Mouse (Mus musculus) liver, embryonic 16.5 days (tissue): ENCODE results near the gene Tmem214. TPM values are rescaled to one million over a fixed set of nuclear protein-coding genes. Genes with fewer than 3 reads are reported as not detected.
A peak's percentile ranks its signal among the peaks of the same experiment; 100 is the strongest.

Experiments
- ATAC-seq: fragments of 200-750 bp; cut with Nextera tagmentation; 2 replicates; pipeline ENCODE4 v1.8.0; 2017; ENCODE audit warnings: low read depth, mild to moderate bottlenecking, moderate number of reproducible peaks, moderate library complexity
- H3K27ac ChIP-seq: fragments of 300-500 bp; sonication (generic); 2 replicates; pipeline ENCODE4 v1.5.1; 2014; ENCODE audit warnings: mild to moderate bottlenecking, low read length
- H3K27me3 ChIP-seq: fragments of 300-500 bp; sonication (generic); 2 replicates; pipeline ENCODE4 v1.6.1; 2014; ENCODE audit warnings: low read depth, low read length, mixed read lengths; ENCODE audit not compliant: control insufficient read depth, insufficient read depth
- H3K36me3 ChIP-seq: fragments of 300-500 bp; sonication (generic); 2 replicates; pipeline ENCODE4 v1.6.1; 2014; ENCODE audit warnings: mild to moderate bottlenecking; ENCODE audit not compliant: control insufficient read depth, insufficient read depth
- H3K4me1 ChIP-seq: fragments of 300-500 bp; sonication (generic); 2 replicates; pipeline ENCODE4 v1.6.1; 2014; ENCODE audit warnings: low read depth, low read length, mixed read lengths; ENCODE audit not compliant: control insufficient read depth
- H3K4me2 ChIP-seq: fragments of 300-500 bp; sonication (generic); 2 replicates; pipeline ENCODE4 v1.6.1; 2014; ENCODE audit warnings: low read depth, low read length, mixed read lengths
- H3K4me3 ChIP-seq: fragments of 300-500 bp; sonication (generic); 2 replicates; pipeline ENCODE4 v1.5.1; 2014; ENCODE audit warnings: low read depth, mild to moderate bottlenecking, low read length
- H3K9ac ChIP-seq: fragments of 300-500 bp; sonication (generic); 2 replicates; pipeline ENCODE4 v1.6.1; 2014; ENCODE audit warnings: low read depth, low read length
- H3K9me3 ChIP-seq: fragments of 300-500 bp; sonication (generic); replicated peaks from 2 replicates; pipeline ENCODE4 v1.6.1; 2016; ENCODE audit warnings: low read length; ENCODE audit not compliant: control insufficient read depth
- WGBS: fragments of 180-500 bp; shearing (Covaris S2); extraction: QIAGEN DNeasy Blood & Tissue Kit; methylation state at CpG from one replicate; pipeline ENCODE4 v1.1.7; 2014; ENCODE audit not compliant: insufficient replicate concordance; 5-methylcytosine and 5-hydroxymethylcytosine counted together
- polyA plus RNA-seq: library from polyadenylated mRNA; unstranded; fragments of >200 nt; fragmentation: Nextera tagmentation; extraction: Ambion mirVana; gene quantifications from 2 replicates; pipeline ENCODE4 v1.2.1, GENCODE M21; 2015

Gene Tmem214
- polyA plus RNA-seq, 1 experiment from 2014 or later = 40.1 TPM

- Histone ChIP-seq H3K4me1 (peaks cover 24% of the 10 kb centered on the region), H3K27ac (peak overlapping the region; percentile 93), H3K9ac (peak overlapping the region; percentile 77), H3K36me3 (no peaks in the 10 kb centered on the region), H3K27me3 (no peaks in the 10 kb centered on the region), H3K4me2 (peak overlapping the region; percentile 92), H3K9me3 (no peaks in the 10 kb centered on the region), H3K4me3 (peak overlapping the region; percentile 87)
- ATAC-seq = no peak
- WGBS = 36% methylated on average over 5 of the region's 5 CpGs
These were observed 18.9 kb downstream of the Tmem214 start for GRCm38 (mm10) chr5:30886731-30887130.

- H3K9me3 ChIP-seq = no peaks in the 10 kb centered on the region
- WGBS = 0% methylated on average over 19 of the region's 19 CpGs
- H3K4me3 ChIP-seq = peak overlapping the region; percentile 87
- ATAC-seq = peak; percentile 57
- H3K27ac ChIP-seq = peak overlapping the region; percentile 93
- H3K27me3 ChIP-seq = no peaks in the 10 kb centered on the region
- H3K36me3 ChIP-seq = 0 out of 2 replicates have a peak, but pooled peaks cover 4% of the 10 kb centered on the region
- H3K9ac ChIP-seq = peak overlapping the region; percentile 77
- peak overlapping the region; percentile 92 for H3K4me2 ChIP-seq
- H3K4me1 ChIP-seq = peaks cover 24% of the 10 kb centered on the region
These were observed 19.5 kb downstream of the Tmem214 start for GRCm38 (mm10) chr5:30887331-30887761.

- Histone ChIP-seq H3K36me3 (0 out of 2 replicates have a peak, but pooled peaks cover 9% of the 10 kb centered on the region), H3K27me3 (no peaks in the 10 kb centered on the region), H3K9ac (peak overlapping the region; percentile 77), H3K4me3 (peak overlapping the region; percentile 87), H3K9me3 (no peaks in the 10 kb centered on the region), H3K4me1 (peaks cover 24% of the 10 kb centered on the region), H3K4me2 (peak overlapping the region; percentile 92), H3K27ac (peak overlapping the region; percentile 93)
- peak; percentile 81 for ATAC-seq
- WGBS = under 1% methylated on average over 28 of the region's 28 CpGs
These were observed 20.1 kb downstream of the Tmem214 start for GRCm38 (mm10) chr5:30887858-30888336.

- peak within 1 kb of the TSS; percentile 92 for H3K4me2 ChIP-seq
- no peaks in the 10 kb centered on the region for H3K9me3 ChIP-seq
- H3K36me3 ChIP-seq = peaks cover 14% of the 10 kb centered on the region
- H3K4me1 ChIP-seq = peaks cover 24% of the 10 kb centered on the region
- ATAC-seq = peak; percentile 83
- H3K27me3 ChIP-seq = no peaks in the 10 kb centered on the region
- peak within 1 kb of the TSS; percentile 93 for H3K27ac ChIP-seq
- peak within 1 kb of the TSS; percentile 84 for H3K9ac ChIP-seq
- peak within 1 kb of the TSS; percentile 87 for H3K4me3 ChIP-seq
- WGBS = under 1% methylated on average over 39 of the region's 42 CpGs
These were observed 20.7 kb downstream of the Tmem214 start, which contains the start of gene Agbl5 for GRCm38 (mm10) chr5:30888337-30889087. TSS of gene Agbl5 (plus strand) at chr5:30888694.

GRCm38 (mm10) chr5:30889088-30889754 is 21.4 kb downstream of the Tmem214 start:
- Histone ChIP-seq H3K27me3 (no peaks in the 10 kb centered on the region), H3K27ac (peak overlapping the region; percentile 93), H3K36me3 (peaks cover 17% of the 10 kb centered on the region), H3K9ac (peak overlapping the region; percentile 84), H3K4me2 (peak overlapping the region; percentile 92), H3K9me3 (no peaks in the 10 kb centered on the region), H3K4me3 (peak overlapping the region; percentile 87), H3K4me1 (peaks cover 24% of the 10 kb centered on the region)
- peak; percentile 33 for ATAC-seq
- 1% methylated on average over 41 of the region's 42 CpGs for WGBS

- no peaks in the 10 kb centered on the region for H3K27me3 ChIP-seq
- peaks cover 24% of the 10 kb centered on the region for H3K4me1 ChIP-seq
- no peak overlapping the region for H3K27ac ChIP-seq
- ATAC-seq = no peak
- peak overlapping the region; percentile 92; the same call in 1 of the 2 replicates for H3K4me2 ChIP-seq
- no peaks in the 10 kb centered on the region for H3K9me3 ChIP-seq
- no peak overlapping the region for H3K4me3 ChIP-seq
- peaks cover 17% of the 10 kb centered on the region for H3K36me3 ChIP-seq
- no peak overlapping the region for H3K9ac ChIP-seq
- WGBS = 74% methylated on average over 7 of the region's 7 CpGs
These were observed 22.6 kb downstream of the Tmem214 start for GRCm38 (mm10) chr5:30890375-30890774.

- Histone ChIP-seq H3K27ac (no peak overlapping the region), H3K27me3 (no peaks in the 10 kb centered on the region), H3K9ac (no peak overlapping the region), H3K4me3 (no peak overlapping the region), H3K9me3 (no peaks in the 10 kb centered on the region), H3K36me3 (peaks cover 16% of the 10 kb centered on the region), H3K4me2 (no peak overlapping the region), H3K4me1 (peaks cover 10% of the 10 kb centered on the region)
- WGBS = 77% methylated on average over 5 of the region's 5 CpGs
- no peak for ATAC-seq
These were observed 34.0 kb downstream of the Tmem214 start for GRCm38 (mm10) chr5:30901860-30902259.

- Histone ChIP-seq H3K4me2 (peak within 1 kb of the TSS; percentile 97), H3K9me3 (no peaks in the 10 kb centered on the region), H3K4me1 (peaks cover 22% of the 10 kb centered on the region), H3K4me3 (peak within 1 kb of the TSS; percentile 74), H3K36me3 (peaks cover 10% of the 10 kb centered on the region), H3K27me3 (no peaks in the 10 kb centered on the region), H3K9ac (peak within 1 kb of the TSS; percentile 87), H3K27ac (peak within 1 kb of the TSS; percentile 94)
- ATAC-seq = peak; percentile 96
- WGBS = under 1% methylated on average over 58 of the region's 58 CpGs
These were observed 39.7 kb downstream of the Tmem214 start, which contains the start of gene Ost4 for GRCm38 (mm10) chr5:30907413-30908059. TSS of gene Ost4 (minus strand) at chr5:30907788.
